Mouse (Mus musculus) stomach, embryonic 15.5 days (tissue): ENCODE results near the gene Reps1. TPM values are rescaled to one million over a fixed set of nuclear protein-coding genes. Genes with fewer than 3 reads are reported as not detected.

Experiments
- ATAC-seq: fragments of 200-750 bp; cut with Nextera tagmentation; 2 replicates; pipeline ENCODE4 v1.8.0; 2017; ENCODE audit warnings: low read depth, moderate number of reproducible peaks, moderate TSS enrichment; ENCODE audit not compliant: insufficient read depth, low FRiP score
- H3K27ac ChIP-seq: fragments of 300-500 bp; sonication (generic); 2 replicates; pipeline ENCODE4 v1.5.1; 2015; ENCODE audit warnings: mild to moderate bottlenecking, inconsistent platforms
- H3K27me3 ChIP-seq: fragments of 300-500 bp; sonication (generic); replicated peaks from 2 replicates; pipeline ENCODE4 v1.6.1; 2015; ENCODE audit warnings: inconsistent platforms
- H3K36me3 ChIP-seq: fragments of 300-500 bp; sonication (generic); 2 replicates; pipeline ENCODE4 v1.6.1; 2015; ENCODE audit warnings: inconsistent platforms
- H3K4me1 ChIP-seq: fragments of 300-500 bp; sonication (generic); 2 replicates; pipeline ENCODE4 v1.6.1; 2015; ENCODE audit warnings: inconsistent platforms
- H3K4me2 ChIP-seq: fragments of 300-500 bp; sonication (generic); 2 replicates; pipeline ENCODE4 v1.6.1; 2015; ENCODE audit warnings: mild to moderate bottlenecking, inconsistent platforms
- H3K4me3 ChIP-seq: fragments of 300-500 bp; sonication (generic); replicated peaks from 2 replicates; pipeline ENCODE4 v1.5.1; 2015; ENCODE audit warnings: inconsistent platforms
- H3K9ac ChIP-seq: fragments of 300-500 bp; sonication (generic); 2 replicates; pipeline ENCODE4 v1.6.1; 2015; ENCODE audit warnings: inconsistent platforms
- H3K9me3 ChIP-seq: fragments of 300-500 bp; sonication (generic); 2 replicates; pipeline ENCODE4 v1.6.1; 2016; ENCODE audit warnings: inconsistent platforms
- WGBS: fragments of 180-500 bp; shearing (Covaris S2); methylation state at CpG from one replicate; pipeline ENCODE4 v1.1.7; 2015; 5-methylcytosine and 5-hydroxymethylcytosine counted together
- polyA plus RNA-seq: library from polyadenylated mRNA; unstranded; fragments of >200 nt; fragmentation: Nextera tagmentation; extraction: Ambion mirVana; gene quantifications from 2 replicates; pipeline ENCODE4 v1.2.1, GENCODE M21; 2015

The Reps1 gene
- polyA plus RNA-seq, 1 experiment from 2014 or later: 19.6 TPM

DNA sequence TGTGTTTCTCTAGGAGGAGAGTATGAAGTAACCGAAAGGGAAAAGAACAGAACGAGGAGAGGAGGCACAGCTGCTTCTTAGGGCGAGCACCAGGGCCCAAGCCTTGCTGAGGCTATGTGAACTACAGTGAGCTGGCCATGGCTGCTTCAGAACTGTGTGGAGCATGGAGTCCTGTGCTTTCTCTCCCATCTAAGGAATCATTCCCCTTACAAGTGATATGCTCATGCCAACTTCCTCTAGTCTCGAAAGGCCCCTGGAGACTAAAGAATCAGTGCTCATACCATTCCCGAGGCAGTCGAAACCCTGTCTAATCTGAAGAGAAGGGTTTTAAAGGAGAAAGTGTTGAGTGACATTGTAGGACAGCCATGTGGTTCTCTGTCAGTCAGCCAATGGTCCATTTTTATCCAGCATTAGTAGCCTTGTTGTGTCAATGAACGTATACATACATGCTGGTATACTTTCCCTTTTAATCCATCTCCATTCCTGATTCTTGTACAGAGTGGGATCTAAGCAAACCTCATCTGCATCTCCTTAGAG lies 106.8 kb downstream of the Reps1 start:
- ATAC-seq: no peak
- no peak overlapping the region for H3K4me2 ChIP-seq

More for the DNA sequence above, 106.8 kb downstream of the Reps1 start:
- 81% methylated on average over 7 of the region's 7 CpGs for WGBS
- H3K36me3 ChIP-seq: no peaks in the 10 kb centered on the region
- no peak overlapping the region for H3K4me3 ChIP-seq
- H3K9ac ChIP-seq: no peak overlapping the region
- H3K27me3 ChIP-seq: no peaks in the 10 kb centered on the region
- no peaks in the 10 kb centered on the region for H3K9me3 ChIP-seq
- H3K4me1 ChIP-seq: no peaks in the 10 kb centered on the region
- H3K27ac ChIP-seq: no peak overlapping the region

Other genes starting within 250 kb of the Reps1 start
- gene Heca, start 107.8 kb upstream of the Reps1 start, polyA plus RNA-seq: 3.8 and 4.4 TPM in 2 replicates
- gene Abracl, start 32.6 kb upstream of the Reps1 start, polyA plus RNA-seq: 166 and 178 TPM in 2 replicates
- gene Ect2l, start 155.0 kb downstream of the Reps1 start, polyA plus RNA-seq: 0.17 and 0.36 TPM in 2 replicates
- gene Ccdc28a, start 179.1 kb downstream of the Reps1 start, polyA plus RNA-seq: 11.2 and 15.3 TPM in 2 replicates